Mouse (Mus musculus): Measurements from ENCODE around the gene Hdac4.

DNA sequence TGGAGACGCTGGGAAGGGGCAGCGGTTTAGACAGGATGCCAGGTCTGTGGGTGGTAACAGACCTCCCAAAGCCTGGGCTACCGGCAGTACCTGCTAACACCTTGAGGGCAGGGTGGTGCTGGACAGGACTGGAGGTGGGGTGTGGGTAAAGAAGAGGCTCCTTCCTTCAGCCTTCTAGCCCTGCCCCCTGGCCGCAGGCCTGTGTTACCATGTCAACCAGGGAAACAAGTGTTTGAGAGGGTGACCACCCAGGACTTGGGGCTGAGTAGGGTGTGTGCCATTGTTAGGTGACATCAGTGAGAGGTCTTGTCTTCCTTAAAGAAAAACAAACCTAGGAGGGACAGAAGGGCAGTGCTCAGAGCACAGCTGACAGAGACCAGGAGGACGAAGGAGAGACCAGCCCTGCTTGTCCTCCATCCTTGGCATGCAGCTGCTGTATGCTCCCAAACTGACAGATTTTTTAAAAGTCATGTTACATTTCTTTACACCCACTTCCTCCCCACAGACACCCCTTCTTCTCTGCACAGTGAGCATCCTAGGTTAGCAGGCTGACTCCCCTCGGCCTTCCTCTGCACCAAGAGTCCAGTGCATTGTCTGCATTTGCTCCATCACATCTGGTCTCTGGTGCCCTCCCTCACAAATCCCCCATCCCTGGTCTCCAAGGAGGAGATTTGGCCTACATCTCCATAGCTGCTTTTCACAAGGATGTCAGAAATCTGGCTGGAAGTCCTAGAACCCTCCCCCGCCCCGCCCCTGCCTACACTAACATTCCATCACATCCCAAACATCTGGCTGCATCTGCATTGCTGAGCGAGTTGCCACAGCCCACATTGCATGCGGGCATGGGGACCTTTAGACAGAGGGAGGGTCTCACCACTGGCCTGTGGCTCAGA is 283.0 kb downstream of the Hdac4 start:
- TF ChIP-seq CTCF (IDR thresholded peaks at IDR 0.05; ENCODE audit: control insufficient read depth, insufficient read depth, low read length) (no peak), POLR2A (IDR thresholded peaks at IDR 0.05; ENCODE audit: borderline replicate concordance, control insufficient read depth, low read depth, low read length) (no peak)

Measured in bone marrow, adult 2 months (tissue).